Mouse (Mus musculus) adrenal gland, adult 2 months (tissue): ENCODE measurements around the gene Olfr235. TPM values are rescaled to one million over a fixed set of nuclear protein-coding genes. Genes with fewer than 3 reads are reported as not detected.
"Not testable (repeated sequence)": the region's sequence is repeated elsewhere in the genome, so short reads cannot be mapped to it uniquely, and the experiment has no call there.

Experiments used
- DNase-seq: peaks from one replicate; pipeline ENCODE4 v3.0.0; 2021
- long read RNA-seq: library from polyadenylated mRNA; stranded (forward); transcript quantifications from one replicate; pipeline ENCODE4 v2.0.0, GENCODE M21; 2021
- polyA plus RNA-seq: library from polyadenylated mRNA; depleted of rRNA; stranded (reverse); fragments of >200 nt; gene quantifications from 2 replicates; pipeline ENCODE4 v1.2.3, GENCODE M21; 2012; rRNA removed
- total RNA-seq, 2 experiments: library from RNA; stranded (reverse); gene quantifications; 2 replicates each; pipeline ENCODE4 v1.2.3; 2021

Gene Olfr235
- not detected for total RNA-seq
- not detected in 2 replicates for polyA plus RNA-seq
- long read RNA-seq = 0 reads

DNA sequence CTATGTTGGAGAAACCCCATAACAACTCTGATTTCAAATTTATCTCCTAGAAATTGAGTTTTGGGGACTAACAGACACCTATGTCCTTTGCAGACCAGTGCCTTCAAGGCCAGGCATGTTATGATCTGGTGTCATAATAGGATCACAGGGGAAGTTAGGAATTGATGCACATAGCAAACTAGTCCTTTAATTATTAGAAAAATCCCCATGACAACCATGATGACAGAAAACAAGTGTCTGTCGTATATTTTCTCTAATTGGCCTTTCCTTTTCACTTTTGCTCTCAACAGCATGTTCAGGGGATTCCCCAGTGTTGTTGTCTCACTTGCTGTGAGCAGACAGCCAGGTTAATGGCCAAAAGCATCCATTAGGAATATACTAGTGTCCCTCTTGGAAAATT, at the start of gene Olfr235:
TSS of gene Olfr235 (plus strand) at position 301 of the 400 bp plus-strand sequence.
- no peak for DNase-seq

DNA sequence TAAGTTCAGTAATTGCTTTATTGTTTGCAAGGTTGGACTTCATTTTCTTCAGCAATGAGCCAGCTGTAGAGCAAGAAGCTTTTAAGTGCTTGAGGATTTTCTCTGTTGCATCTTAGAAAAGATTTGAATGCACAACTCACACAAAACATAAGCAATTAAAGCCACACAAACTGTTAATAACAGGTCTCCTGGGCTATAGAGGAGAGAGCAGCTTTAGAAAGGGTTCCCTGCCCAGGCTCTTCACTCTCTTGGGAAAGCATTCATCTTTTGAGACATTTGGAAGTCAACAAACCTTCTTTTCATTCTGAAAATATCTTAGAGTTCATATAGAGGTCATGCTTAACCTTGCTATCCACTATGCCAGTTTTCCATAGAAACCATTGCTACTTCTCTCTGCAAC, 28.3 kb upstream of the Olfr235 start, which contains the start of gene Olfr1432:
TSS of gene Olfr1432 (minus strand) at position 101 of the 400 bp plus-strand sequence.
- not testable (repeated sequence) for DNase-seq

DNA sequence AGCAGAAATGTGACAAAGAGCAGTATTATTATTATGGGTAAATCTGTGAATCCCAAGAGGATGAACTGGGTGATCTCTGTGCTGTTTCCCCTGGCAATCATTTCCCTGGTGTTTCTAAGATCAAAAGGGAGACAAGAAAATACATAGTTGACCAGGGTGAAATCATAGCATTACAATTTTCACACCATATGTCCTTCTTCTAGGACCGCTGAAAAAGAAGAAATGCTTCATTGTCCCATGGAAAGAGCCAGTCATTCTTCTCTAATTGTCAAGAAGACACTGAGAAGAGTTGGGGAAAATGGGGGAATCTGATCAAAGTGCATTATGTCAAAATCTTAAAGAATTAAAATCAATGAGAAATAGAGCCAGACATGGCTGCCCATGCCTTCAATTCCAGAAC, 19.3 kb upstream of the Olfr235 start, which contains the start of gene Olfr262:
TSS of gene Olfr262 (minus strand) at position 101 of the 400 bp plus-strand sequence.
- no peak for DNase-seq

DNA sequence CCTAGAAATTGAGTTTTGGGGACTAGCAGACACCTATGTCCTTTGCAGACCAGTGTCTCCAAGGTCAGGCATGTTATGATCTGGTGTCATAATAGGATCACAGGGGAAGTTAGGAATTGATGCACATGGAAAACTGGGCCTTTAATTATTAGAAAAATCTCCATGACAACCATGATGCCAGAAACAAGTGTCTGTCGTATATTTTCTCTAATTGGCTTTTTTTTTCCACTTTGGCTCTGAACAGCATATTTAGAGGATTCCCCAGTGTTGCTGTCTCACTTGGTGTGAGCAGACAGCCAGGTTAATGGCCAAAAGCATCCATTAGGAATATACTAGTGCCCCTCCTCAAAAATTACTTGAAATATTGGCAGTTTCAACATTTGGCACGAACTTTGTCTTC, 18.7 kb downstream of the Olfr235 start, which contains the start of gene Olfr1434:
TSS of gene Olfr1434 (plus strand) at position 301 of the 400 bp plus-strand sequence.
- DNase-seq = no peak

DNA sequence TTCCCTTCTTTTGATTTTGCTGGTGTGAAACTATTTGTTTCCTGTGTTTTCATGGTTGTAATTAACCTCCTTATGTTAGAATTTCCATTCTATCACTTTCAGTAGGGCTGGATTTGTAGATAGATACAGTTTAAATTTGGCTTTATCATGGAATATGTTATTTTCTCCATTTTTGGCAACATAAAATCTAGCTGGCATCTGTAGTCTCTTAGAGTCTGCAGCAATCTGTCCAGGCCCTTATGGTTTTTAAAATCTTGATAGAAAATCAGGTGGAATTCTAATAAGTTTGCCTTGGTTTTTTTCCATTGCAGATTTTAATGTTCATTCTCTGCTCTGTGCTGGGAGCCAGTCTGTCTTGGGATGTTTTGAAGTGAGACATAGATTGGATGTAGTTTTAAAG, 32.1 kb downstream of the Olfr235 start:
- DNase-seq = no peak

DNA sequence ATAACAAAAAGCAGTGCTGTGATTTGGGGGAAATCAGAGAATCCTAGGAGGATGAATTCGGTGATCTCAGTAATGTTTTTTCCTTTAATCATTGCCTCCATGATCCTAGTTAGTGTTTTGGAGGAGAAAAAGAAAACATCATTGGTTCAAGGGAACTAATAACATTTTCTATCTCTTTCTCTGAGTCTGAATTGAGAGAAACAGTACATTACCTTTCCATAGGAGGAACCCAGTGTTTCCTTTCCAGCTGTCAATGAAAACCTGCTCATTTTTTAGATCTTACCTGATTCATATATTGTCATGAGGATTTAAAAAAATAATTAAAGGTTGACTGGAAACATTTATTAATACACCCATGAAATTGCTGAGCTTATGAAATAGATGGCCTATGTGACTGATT, 38.2 kb downstream of the Olfr235 start, which contains the start of gene Olfr1436:
TSS of gene Olfr1436 (minus strand) at position 101 of the 400 bp plus-strand sequence.
- DNase-seq = not testable (repeated sequence)

Other genes with a start within 250 kb of the Olfr235 start
- not detected for gene Olfr1423, start 219.7 kb upstream of the Olfr235 start, total RNA-seq
- not detected in 2 replicates for gene Olfr1423, start 219.7 kb upstream of the Olfr235 start, polyA plus RNA-seq
- gene Olfr1424, start 198.3 kb upstream of the Olfr235 start, total RNA-seq = not detected
- not detected in 2 replicates for gene Olfr1424, start 198.3 kb upstream of the Olfr235 start, polyA plus RNA-seq
- gene Olfr1425, start 183.3 kb upstream of the Olfr235 start, total RNA-seq = not detected
- not detected in 2 replicates for gene Olfr1425, start 183.3 kb upstream of the Olfr235 start, polyA plus RNA-seq
- gene Olfr1426, start 169.0 kb upstream of the Olfr235 start, total RNA-seq = not detected
- gene Olfr1426, start 169.0 kb upstream of the Olfr235 start, polyA plus RNA-seq = not detected in 2 replicates
- gene Olfr1427, start 157.7 kb upstream of the Olfr235 start, total RNA-seq = not detected
- gene Olfr1427, start 157.7 kb upstream of the Olfr235 start, polyA plus RNA-seq = not detected in 2 replicates
- gene Olfr1428, start 145.1 kb upstream of the Olfr235 start, total RNA-seq = not detected
- not detected in 2 replicates for gene Olfr1428, start 145.1 kb upstream of the Olfr235 start, polyA plus RNA-seq
- gene Olfr76, start 137.8 kb upstream of the Olfr235 start, total RNA-seq = not detected
- gene Olfr76, start 137.8 kb upstream of the Olfr235 start, polyA plus RNA-seq = not detected in 2 replicates
- not detected for gene Olfr1555-ps1, start 90.9 kb upstream of the Olfr235 start, total RNA-seq
- not detected in 2 replicates for gene Olfr1555-ps1, start 90.9 kb upstream of the Olfr235 start, polyA plus RNA-seq
- gene Olfr1431, start 60.4 kb upstream of the Olfr235 start, total RNA-seq = not detected
- not detected in 2 replicates for gene Olfr1431, start 60.4 kb upstream of the Olfr235 start, polyA plus RNA-seq
- gene Olfr1432, start 28.4 kb upstream of the Olfr235 start, total RNA-seq = not detected
- gene Olfr1432, start 28.4 kb upstream of the Olfr235 start, polyA plus RNA-seq = not detected in 2 replicates
- not detected for gene Olfr262, start 19.4 kb upstream of the Olfr235 start, total RNA-seq
- not detected in 2 replicates for gene Olfr262, start 19.4 kb upstream of the Olfr235 start, polyA plus RNA-seq
- gene Olfr1434, start 18.8 kb downstream of the Olfr235 start, total RNA-seq = not detected
- gene Olfr1434, start 18.8 kb downstream of the Olfr235 start, polyA plus RNA-seq = not detected in 2 replicates
- not detected for gene Olfr1436, start 38.1 kb downstream of the Olfr235 start, total RNA-seq
- not detected in 2 replicates for gene Olfr1436, start 38.1 kb downstream of the Olfr235 start, polyA plus RNA-seq
- gene Olfr1437, start 64.1 kb downstream of the Olfr235 start, total RNA-seq = not detected
- not detected in 2 replicates for gene Olfr1437, start 64.1 kb downstream of the Olfr235 start, polyA plus RNA-seq
- not detected for gene Olfr1438-ps1, start 74.9 kb downstream of the Olfr235 start, total RNA-seq
- not detected in 2 replicates for gene Olfr1438-ps1, start 74.9 kb downstream of the Olfr235 start, polyA plus RNA-seq
- not detected for gene Olfr1440, start 126.2 kb downstream of the Olfr235 start, total RNA-seq
- not detected in 2 replicates for gene Olfr1440, start 126.2 kb downstream of the Olfr235 start, polyA plus RNA-seq
- gene Olfr1441, start 156.4 kb downstream of the Olfr235 start, total RNA-seq = not detected
- gene Olfr1441, start 156.4 kb downstream of the Olfr235 start, polyA plus RNA-seq = not detected in 2 replicates
- not detected for gene Pfpl, start 166.9 kb downstream of the Olfr235 start, total RNA-seq
- gene Pfpl, start 166.9 kb downstream of the Olfr235 start, polyA plus RNA-seq = not detected in 2 replicates
- gene Mpeg1, start 199.7 kb downstream of the Olfr235 start, total RNA-seq = 10 to 100 TPM; 28.3 to 31.6 TPM
- gene Mpeg1, start 199.7 kb downstream of the Olfr235 start, polyA plus RNA-seq = 3.1 and 4.1 TPM in 2 replicates
- 10 to 100 TPM; 16.7 to 24.2 TPM for gene Dtx4, start 240.4 kb downstream of the Olfr235 start, total RNA-seq
- gene Dtx4, start 240.4 kb downstream of the Olfr235 start, polyA plus RNA-seq = 9.2 and 10.8 TPM in 2 replicates